Mouse (Mus musculus) myocyte (in vitro differentiated cells): ENCODE results near the gene Prrc2a.

Experiments used
- E2F4 ChIP-seq: IDR thresholded peaks from one replicate; pipeline ENCODE4 v1.6.1; 2011; ENCODE audit warnings: mild to moderate bottlenecking, control low read depth, moderate library complexity; ENCODE audit not compliant: insufficient read depth
- MYOD1 ChIP-seq, 3 experiments: IDR thresholded peaks; one replicate each; pipeline ENCODE4 v1.6.1; 2011; ENCODE audit warnings: control low read depth in 2 of 3, low read depth in 2 of 3, mild to moderate bottlenecking in 2 of 3, moderate library complexity in 1 of 3; ENCODE audit not compliant: insufficient read length in 2 of 3, control insufficient read depth in 1 of 3
- POLR2A ChIP-seq: IDR thresholded peaks from one replicate; pipeline ENCODE4 v1.6.1; 2011; ENCODE audit warnings: low read depth, mild to moderate bottlenecking, control low read depth, moderate library complexity; ENCODE audit not compliant: insufficient read length
- POLR2AphosphoS2 ChIP-seq: IDR thresholded peaks from one replicate; pipeline ENCODE4 v1.6.1; 2011; ENCODE audit warnings: low read depth, control low read depth; ENCODE audit not compliant: insufficient read length
- REST ChIP-seq: IDR thresholded peaks from one replicate; pipeline ENCODE4 v1.6.1; 2011; ENCODE audit warnings: mild to moderate bottlenecking, control low read depth, moderate library complexity; ENCODE audit not compliant: insufficient read depth, insufficient read length
- TCF12 ChIP-seq: IDR thresholded peaks from one replicate; pipeline ENCODE4 v1.6.1; 2011; ENCODE audit warnings: mild to moderate bottlenecking, control low read depth; ENCODE audit not compliant: poor library complexity, insufficient read depth, severe bottlenecking

DNA sequence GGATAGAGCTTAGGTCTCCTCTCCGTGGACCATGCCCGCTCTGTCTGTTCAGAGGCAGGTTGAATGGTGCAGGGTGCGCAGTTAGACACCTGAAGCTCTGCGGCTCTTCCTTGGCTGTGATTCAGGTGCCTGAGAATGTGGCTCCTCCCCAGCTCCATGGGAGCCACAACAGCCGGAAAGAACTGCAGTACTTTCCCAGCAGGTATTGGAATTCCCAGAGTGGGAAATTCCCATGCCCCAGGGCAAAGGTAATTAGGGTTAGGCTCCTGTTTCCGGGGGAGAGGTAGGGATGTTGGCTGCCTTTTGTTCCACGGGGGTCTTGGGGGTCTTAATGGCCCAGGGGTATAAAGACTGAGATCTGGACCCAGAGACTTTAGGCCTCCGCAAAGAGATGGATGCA lies 34.2 kb upstream of the Prrc2a start:
- no peak for TF ChIP-seq MYOD1 (IDR thresholded peaks at IDR 0.05; ENCODE audit: control insufficient read depth in 1 of 3, insufficient read length in 2 of 3, low read depth in 2 of 3)
- no peak for TF ChIP-seq E2F4
- TF ChIP-seq POLR2A, result no peak
- no peak for TF ChIP-seq TCF12
- no peak for TF ChIP-seq REST
- no peak for TF ChIP-seq POLR2AphosphoS2
